Mouse (Mus musculus): Measurements from ENCODE around the gene Rapgef3.

GRCm38 (mm10) chr15:97726310-97726709 is 41.5 kb downstream of the Rapgef3 start:
- TF ChIP-seq POLR2A (IDR thresholded peaks at IDR 0.05; ENCODE audit: insufficient read depth, low read depth, low read length) (no peak), CTCF (IDR thresholded peaks at IDR 0.05; ENCODE audit: insufficient read depth, low read depth, low read length) (no peak)
